Mouse (Mus musculus) lung, postnatal 10 days (tissue): ENCODE data around the gene Ankrd31.
"Not testable (repeated sequence)": the region's sequence is repeated elsewhere in the genome, so short reads cannot be mapped to it uniquely, and the experiment has no call there.

Source experiments
- DNase-seq: peaks from one replicate; pipeline ENCODE4 v3.0.0; 2021

Ankrd31 gene

GRCm38 (mm10) chr13:96859161-96859560, 111.1 kb downstream of the Ankrd31 start:
- DNase-seq = no peak

- no peak for DNase-seq
Observed at GRCm38 (mm10) chr13:96870742-96871141, 122.7 kb downstream of the Ankrd31 start.

- DNase-seq = no peak
Observed at GRCm38 (mm10) chr13:96874071-96874470, 126.0 kb downstream of the Ankrd31 start.

GRCm38 (mm10) chr13:96878220-96879057, 130.4 kb downstream of the Ankrd31 start:
- DNase-seq = no peak

GRCm38 (mm10) chr13:96884534-96884933, 136.5 kb downstream of the Ankrd31 start:
- no peak for DNase-seq

- DNase-seq = no peak
Observed at GRCm38 (mm10) chr13:96889985-96890384, 141.9 kb downstream of the Ankrd31 start.

- no peak for DNase-seq
Observed at GRCm38 (mm10) chr13:96895144-96895543, 147.1 kb downstream of the Ankrd31 start.

GRCm38 (mm10) chr13:96906717-96907116, 158.6 kb downstream of the Ankrd31 start:
- no peak for DNase-seq

- DNase-seq = no peak
Observed at GRCm38 (mm10) chr13:96911202-96911601, 163.1 kb downstream of the Ankrd31 start.

GRCm38 (mm10) chr13:96923134-96923533, 175.1 kb downstream of the Ankrd31 start:
- not testable (repeated sequence) for DNase-seq

- DNase-seq = peak; percentile 66
Observed at GRCm38 (mm10) chr13:96923999-96924961, 176.2 kb downstream of the Ankrd31 start, which contains the start of gene Gcnt4. TSS of gene Gcnt4 (plus strand) at chr13:96924689.

- peak; percentile 10 for DNase-seq
Observed at GRCm38 (mm10) chr13:96924985-96925745, 177.1 kb downstream of the Ankrd31 start.

GRCm38 (mm10) chr13:96925991-96926725, 178.1 kb downstream of the Ankrd31 start:
- no peak for DNase-seq

GRCm38 (mm10) chr13:96927781-96928180, 179.7 kb downstream of the Ankrd31 start:
- DNase-seq = no peak

- no peak for DNase-seq
Observed at GRCm38 (mm10) chr13:96928432-96929039, 180.5 kb downstream of the Ankrd31 start.

GRCm38 (mm10) chr13:96932745-96933144, 184.7 kb downstream of the Ankrd31 start:
- DNase-seq = no peak

GRCm38 (mm10) chr13:96933367-96933766, 185.3 kb downstream of the Ankrd31 start:
- no peak for DNase-seq

GRCm38 (mm10) chr13:96936173-96936777, 188.2 kb downstream of the Ankrd31 start:
- DNase-seq = no peak

- no peak for DNase-seq
Observed at GRCm38 (mm10) chr13:96937059-96937558, 189.0 kb downstream of the Ankrd31 start.

- no peak for DNase-seq
Observed at GRCm38 (mm10) chr13:96939680-96940079, 191.6 kb downstream of the Ankrd31 start.

GRCm38 (mm10) chr13:96941481-96941880, 193.4 kb downstream of the Ankrd31 start:
- not testable (repeated sequence) for DNase-seq
